Mouse (Mus musculus): ENCODE measurements around the gene Pop4.
"Not testable (repeated sequence)": the region's sequence is repeated elsewhere in the genome, so short reads cannot be mapped to it uniquely, and the experiment has no call there.

GRCm38 (mm10) chr7:38282192-38282591 lies 11.0 kb upstream of the Pop4 start:
- not testable (repeated sequence) for TF ChIP-seq CTCF (IDR thresholded peaks at IDR 0.05; ENCODE audit: extremely low read depth, insufficient read length, insufficient replicate concordance, low read depth, low read length); POLR2A (IDR thresholded peaks at IDR 0.05; ENCODE audit: low read depth, low read length)
